Mouse (Mus musculus) neural tube, embryonic 10.5 days (tissue): ENCODE results near the gene Bbs1.

Experiments
- DNase-seq: peaks from one replicate; pipeline ENCODE4 v3.0.0-alpha.2; 2017; ENCODE audit warnings: low spot score; ENCODE audit errors: extremely low spot score

Gene Bbs1

DNA sequence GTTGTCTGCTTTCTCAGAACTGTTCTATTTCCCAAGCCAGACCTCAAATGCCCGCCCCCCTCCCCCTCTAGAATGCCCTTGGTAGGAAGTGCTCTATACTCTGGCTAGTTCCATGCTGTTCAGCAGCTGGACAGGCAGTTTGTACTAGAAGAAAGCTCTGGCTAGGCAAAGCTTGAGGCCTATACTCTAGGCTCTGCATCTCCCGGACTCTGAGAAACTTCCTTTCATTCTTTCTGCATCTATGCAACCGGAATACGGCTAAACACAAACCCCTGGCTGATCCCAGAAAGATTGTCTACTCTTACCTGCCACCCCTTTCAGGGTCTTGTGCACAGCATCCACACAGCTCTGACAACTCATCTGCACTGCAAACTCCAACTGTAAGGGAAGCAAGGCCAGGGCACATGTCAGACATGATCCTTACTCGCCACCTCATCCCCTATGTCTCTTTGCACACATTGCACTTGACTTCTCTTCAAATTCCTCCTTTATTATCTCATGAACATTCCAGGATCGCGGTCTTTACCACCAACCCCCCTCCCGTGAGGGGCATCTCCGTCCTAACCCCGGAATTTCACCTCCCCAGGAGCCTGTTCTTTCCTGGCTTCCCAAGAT is 67.8 kb downstream of the Bbs1 start:
- DNase-seq, result no peak

GRCm38 (mm10) chr19:4837049-4837448 is 69.4 kb downstream of the Bbs1 start:
- DNase-seq, result no peak
